Mouse (Mus musculus) forebrain, embryonic 10.5 days (tissue): ENCODE data around the gene Stxbp2. TPM values are rescaled to one million over a fixed set of nuclear protein-coding genes. Genes with fewer than 3 reads are reported as not detected.

Source experiments
- DNase-seq: peaks from one replicate; pipeline ENCODE4 v3.0.0-alpha.2; 2017; ENCODE audit warnings: low spot score; ENCODE audit errors: extremely low spot score
- H3K27ac ChIP-seq: fragments of 300-500 bp; sonication (generic); 2 replicates; pipeline ENCODE4 v1.5.1; 2016; ENCODE audit warnings: mild to moderate bottlenecking
- H3K27me3 ChIP-seq: fragments of 300-500 bp; sonication (generic); 2 replicates; pipeline ENCODE4 v1.6.1; 2016; ENCODE audit warnings: mild to moderate bottlenecking; ENCODE audit not compliant: poor library complexity, severe bottlenecking
- H3K36me3 ChIP-seq: fragments of 300-500 bp; sonication (generic); replicated peaks from 2 replicates; pipeline ENCODE4 v1.6.1; 2016; ENCODE audit warnings: mild to moderate bottlenecking, moderate library complexity
- H3K4me1 ChIP-seq: fragments of 300-500 bp; sonication (generic); 2 replicates; pipeline ENCODE4 v1.6.1; 2016
- H3K4me3 ChIP-seq: fragments of 300-500 bp; sonication (generic); 2 replicates; pipeline ENCODE4 v1.5.1; 2016; ENCODE audit warnings: mild to moderate bottlenecking, moderate library complexity
- H3K9me3 ChIP-seq: fragments of 300-500 bp; sonication (generic); 2 replicates; pipeline ENCODE4 v1.6.1; 2016; ENCODE audit warnings: mild to moderate bottlenecking, moderate library complexity
- WGBS: fragments of 180-500 bp; shearing (Covaris S2); methylation state at CpG from one replicate; pipeline ENCODE4 v1.1.7; 2016; 5-methylcytosine and 5-hydroxymethylcytosine counted together
- polyA plus RNA-seq: library from polyadenylated mRNA; unstranded; fragments of >200 nt; fragmentation: Nextera tagmentation; extraction: Ambion mirVana; gene quantifications from 2 replicates; pipeline ENCODE4 v1.2.1, GENCODE M21; 2016

Gene Stxbp2
- polyA plus RNA-seq, 1 experiment from 2014 or later, result 35.8 TPM

DNA sequence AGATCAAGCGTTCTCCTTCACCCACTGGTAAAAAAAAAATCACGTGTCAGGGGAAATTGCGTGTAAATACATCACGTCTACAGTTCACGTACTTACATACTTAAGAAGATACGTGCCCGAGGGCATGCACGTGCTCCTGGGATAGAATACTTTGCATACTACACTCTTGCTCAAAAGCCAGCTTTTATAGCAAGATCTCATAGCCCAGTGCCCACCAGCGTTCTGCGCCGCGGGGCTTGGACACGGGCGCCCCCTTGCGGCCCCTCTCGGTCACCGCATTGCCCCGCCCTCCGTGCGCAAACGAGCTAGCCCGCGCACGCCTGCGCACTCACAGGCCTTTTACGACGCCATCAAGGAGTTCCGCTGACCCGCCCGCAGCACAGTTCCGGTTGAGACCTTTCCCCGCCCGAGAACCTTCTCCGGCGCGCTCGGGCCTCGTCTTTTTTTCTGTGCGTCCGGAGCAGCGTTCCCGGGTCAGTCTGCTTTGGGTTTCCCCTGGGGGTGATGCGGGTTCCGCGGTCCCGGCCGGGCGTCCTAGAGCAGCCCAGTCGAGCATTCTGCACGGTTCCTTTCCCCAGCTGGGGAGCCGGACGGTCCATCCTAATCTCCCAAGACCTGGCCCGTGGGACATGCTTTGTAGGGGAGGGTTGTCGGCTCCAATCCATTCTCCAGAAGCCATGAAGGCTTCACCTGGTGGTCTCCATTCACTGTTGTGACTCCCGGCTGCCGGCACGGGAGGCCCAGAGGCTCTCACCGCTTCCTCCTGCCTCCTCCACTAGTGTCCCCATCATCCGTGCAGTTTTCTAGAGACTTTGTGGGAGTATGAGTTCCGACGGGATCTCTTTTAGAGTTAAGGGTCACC lies 45.6 kb downstream of the Stxbp2 start, which contains the start of gene Trappc5:
TSS of gene Trappc5 (plus strand) at position 169 of the 862 bp plus-strand sequence.
- WGBS, result 2% methylated on average over 61 of the region's 61 CpGs
- Histone ChIP-seq H3K36me3 (peaks cover 31% of the 10 kb centered on the region), H3K9me3 (peaks cover 3% of the 10 kb centered on the region; the same call in 1 of the 2 replicates), H3K27me3 (no peaks in the 10 kb centered on the region), H3K4me1 (peaks cover 33% of the 10 kb centered on the region), H3K27ac (peak within 1 kb of the TSS; percentile 92), H3K4me3 (peak within 1 kb of the TSS; percentile 89)
- DNase-seq, result peak; percentile 93

DNA sequence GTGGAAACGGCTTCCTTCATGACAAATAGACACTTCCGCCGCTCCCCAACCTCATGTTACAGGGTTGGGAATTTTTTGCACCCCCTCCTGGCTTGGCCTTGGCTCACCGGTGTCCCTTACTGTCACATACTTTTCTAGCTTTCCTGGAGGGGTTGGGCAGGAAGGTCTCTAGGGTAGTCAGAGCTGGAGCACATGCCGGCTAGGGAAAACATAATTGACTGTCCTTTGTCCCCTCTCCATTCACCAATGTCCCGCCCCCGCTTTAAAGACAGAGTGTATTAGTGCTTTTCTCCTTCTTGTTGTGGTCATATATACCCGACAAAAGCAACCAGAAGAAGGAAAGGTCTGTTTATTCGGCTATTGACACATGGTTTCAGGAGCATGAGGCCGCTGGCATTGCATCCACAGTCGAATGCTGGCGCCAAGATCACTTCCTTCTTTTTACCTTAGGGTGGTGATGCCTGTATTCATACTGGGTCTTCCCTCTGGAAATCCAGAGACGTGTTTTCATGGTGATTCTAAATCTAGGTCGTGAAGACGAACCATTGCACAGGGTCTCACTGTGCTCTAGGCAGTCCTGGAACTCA lies 46.3 kb downstream of the Stxbp2 start:
- Histone ChIP-seq H3K9me3 (peaks cover 3% of the 10 kb centered on the region; the same call in 1 of the 2 replicates), H3K36me3 (peaks cover 38% of the 10 kb centered on the region), H3K4me3 (peak overlapping the region; percentile 89), H3K27ac (peak overlapping the region; percentile 92), H3K27me3 (no peaks in the 10 kb centered on the region), H3K4me1 (peaks cover 28% of the 10 kb centered on the region)
- 8% methylated on average over 15 of the region's 15 CpGs for WGBS
- peak; percentile 28 for DNase-seq

DNA sequence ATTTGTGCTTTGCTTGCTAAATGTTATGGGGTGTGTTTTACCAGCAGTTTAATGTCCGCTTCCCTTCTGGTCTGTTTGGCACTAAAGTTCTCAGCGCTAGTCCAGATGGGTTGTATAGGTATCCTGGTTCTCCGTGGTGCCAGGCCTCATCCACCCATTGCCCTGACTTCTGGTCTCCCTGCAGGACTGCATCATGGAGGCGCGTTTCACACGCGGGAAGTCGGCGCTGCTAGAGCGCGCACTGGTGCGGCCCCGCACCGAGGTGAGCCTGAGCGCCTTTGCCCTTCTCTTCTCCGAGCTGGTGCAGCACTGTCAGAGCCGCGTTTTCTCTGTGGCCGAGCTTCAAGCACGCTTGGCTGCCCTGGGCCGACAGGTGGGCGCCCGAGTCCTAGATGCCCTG lies 48.1 kb downstream of the Stxbp2 start:
- peaks cover 3% of the 10 kb centered on the region; the same call in 1 of the 2 replicates for H3K9me3 ChIP-seq
- WGBS, result 96% methylated on average over 23 of the region's 23 CpGs
- H3K27ac ChIP-seq, result no peak overlapping the region
- no peak overlapping the region for H3K4me3 ChIP-seq
- H3K4me1 ChIP-seq, result peaks cover 19% of the 10 kb centered on the region
- peaks cover 49% of the 10 kb centered on the region for H3K36me3 ChIP-seq
- no peaks in the 10 kb centered on the region for H3K27me3 ChIP-seq
- DNase-seq, result no peak

DNA sequence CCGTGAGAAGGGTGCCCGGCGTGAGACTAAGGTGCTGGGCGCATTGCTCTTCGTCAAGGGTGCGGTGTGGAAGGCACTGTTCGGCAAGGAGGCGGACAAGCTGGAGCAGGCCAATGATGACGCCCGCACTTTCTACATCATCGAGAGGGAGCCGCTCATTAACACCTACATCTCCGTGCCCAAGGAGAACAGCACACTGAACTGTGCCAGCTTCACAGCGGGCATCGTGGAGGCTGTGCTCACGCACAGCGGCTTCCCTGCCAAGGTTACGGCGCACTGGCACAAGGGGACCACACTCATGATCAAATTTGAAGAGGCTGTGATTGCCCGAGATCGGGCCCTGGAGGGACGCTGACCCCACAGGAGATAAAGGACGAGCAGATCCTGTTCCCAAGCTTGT lies 48.5 kb downstream of the Stxbp2 start:
- Histone ChIP-seq H3K4me3 (no peak overlapping the region), H3K9me3 (peaks cover 3% of the 10 kb centered on the region; the same call in 1 of the 2 replicates), H3K27ac (no peak overlapping the region), H3K27me3 (no peaks in the 10 kb centered on the region), H3K4me1 (peaks cover 19% of the 10 kb centered on the region), H3K36me3 (peaks cover 49% of the 10 kb centered on the region)
- 96% methylated on average over 23 of the region's 23 CpGs for WGBS
- no peak for DNase-seq

DNA sequence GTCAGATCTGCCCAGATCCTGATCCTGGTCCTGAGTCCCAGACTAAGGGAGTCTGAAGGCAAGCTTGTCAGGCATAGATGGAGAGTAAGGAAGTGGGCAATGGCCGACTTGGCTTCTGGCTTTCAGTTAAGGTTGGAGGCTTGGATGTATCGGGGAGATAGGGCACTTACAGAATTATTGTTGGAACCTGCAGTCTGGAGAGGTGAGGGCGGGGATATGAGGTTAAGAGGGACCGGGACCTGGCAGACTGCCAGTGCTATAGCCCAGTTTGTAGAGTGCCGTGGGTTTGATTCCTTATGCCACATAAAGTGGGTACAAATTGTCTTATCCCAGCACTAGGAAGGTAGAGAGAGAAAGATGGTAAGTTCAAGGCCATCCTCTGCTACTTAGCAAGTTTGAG lies 48.9 kb downstream of the Stxbp2 start:
- peaks cover 19% of the 10 kb centered on the region for H3K4me1 ChIP-seq
- no peak for DNase-seq
- H3K36me3 ChIP-seq, result peaks cover 49% of the 10 kb centered on the region
- H3K27ac ChIP-seq, result no peak overlapping the region
- no peaks in the 10 kb centered on the region for H3K27me3 ChIP-seq
- peaks cover 3% of the 10 kb centered on the region; the same call in 1 of the 2 replicates for H3K9me3 ChIP-seq
- H3K4me3 ChIP-seq, result no peak overlapping the region
- WGBS, result 96% methylated on average over 5 of the region's 5 CpGs

DNA sequence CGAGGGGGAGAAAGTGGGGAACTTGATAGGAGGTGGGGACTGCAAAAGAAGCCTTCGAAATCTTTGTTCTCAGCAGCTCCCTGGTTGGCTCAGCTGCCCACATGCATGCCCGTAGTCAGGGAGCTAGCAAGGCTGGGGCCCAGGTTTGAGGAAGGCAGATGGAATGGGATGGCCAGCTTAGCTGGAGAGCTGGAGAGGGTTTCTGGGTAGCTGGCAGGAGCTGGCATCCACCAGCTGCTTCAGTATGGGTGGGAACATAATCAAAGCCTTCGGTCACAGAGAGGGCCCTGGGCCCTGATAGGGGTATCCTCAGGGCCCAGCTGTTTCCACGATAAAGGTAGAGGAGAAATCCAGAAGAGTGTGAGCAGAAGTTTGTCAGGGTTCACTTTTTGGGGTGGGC lies 51.7 kb downstream of the Stxbp2 start:
- H3K4me1 ChIP-seq, result peaks cover 9% of the 10 kb centered on the region
- no peak overlapping the region for H3K27ac ChIP-seq
- no peak for DNase-seq
- H3K27me3 ChIP-seq, result no peaks in the 10 kb centered on the region
- WGBS, result 92% methylated on average over 5 of the region's 5 CpGs
- H3K4me3 ChIP-seq, result no peak overlapping the region
- H3K9me3 ChIP-seq, result peaks cover 3% of the 10 kb centered on the region; the same call in 1 of the 2 replicates
- H3K36me3 ChIP-seq, result peaks cover 49% of the 10 kb centered on the region

DNA sequence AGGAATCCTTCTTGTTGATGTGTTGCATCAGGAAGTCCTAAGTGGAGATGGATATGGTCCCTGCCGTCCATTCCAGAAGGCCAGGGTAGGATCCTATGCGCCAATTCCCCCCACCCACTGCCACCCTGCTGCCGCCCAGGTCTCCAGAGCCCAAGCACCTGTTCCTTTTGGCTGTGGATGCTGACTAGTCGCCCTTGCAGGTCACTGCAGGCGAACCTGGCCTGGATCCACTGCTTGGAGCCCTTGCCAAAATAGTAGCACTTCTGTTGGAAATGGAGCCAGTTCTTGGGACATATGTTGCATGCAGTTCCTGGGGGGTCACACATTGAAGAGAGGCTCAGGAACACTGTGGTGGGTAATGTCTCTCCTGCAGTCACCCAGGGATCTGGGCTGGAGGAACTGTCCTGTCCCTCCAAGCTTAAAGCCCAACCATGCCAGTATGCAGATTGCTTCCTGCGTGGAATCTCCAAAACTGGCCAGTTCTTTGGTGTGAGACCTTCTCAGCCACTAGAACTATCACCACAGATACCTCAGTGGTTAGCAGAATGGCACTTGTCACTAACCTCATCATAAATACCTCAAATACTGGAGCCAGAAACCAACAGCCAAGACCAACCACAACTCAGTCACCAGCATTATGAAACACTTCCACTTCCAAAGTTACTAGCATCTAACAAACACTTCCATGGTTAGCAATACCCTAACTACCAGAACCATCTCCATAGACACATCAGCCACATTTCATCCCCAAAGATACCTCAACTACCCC lies 52.8 kb downstream of the Stxbp2 start:
- H3K4me1 ChIP-seq, result no peaks in the 10 kb centered on the region
- no peak overlapping the region for H3K4me3 ChIP-seq
- no peak overlapping the region for H3K27ac ChIP-seq
- H3K27me3 ChIP-seq, result no peaks in the 10 kb centered on the region
- WGBS, result 77% methylated on average over 6 of the region's 6 CpGs
- DNase-seq, result no peak
- H3K9me3 ChIP-seq, result peaks cover 3% of the 10 kb centered on the region; the same call in 1 of the 2 replicates
- peaks cover 46% of the 10 kb centered on the region for H3K36me3 ChIP-seq

DNA sequence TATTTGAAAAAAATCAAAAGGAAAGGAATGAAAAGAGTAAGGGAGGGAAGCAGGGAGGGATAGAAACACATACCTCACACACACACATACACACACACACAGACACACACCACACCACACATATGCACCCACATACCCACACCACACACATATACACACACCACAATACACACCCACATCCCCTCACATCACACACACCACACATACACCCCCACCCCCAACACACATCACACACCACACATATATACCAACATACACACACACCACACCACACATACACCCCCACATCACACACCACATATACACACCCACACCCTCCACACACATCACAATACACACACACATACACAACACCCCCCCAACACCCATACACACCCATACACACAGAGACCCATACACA lies 53.8 kb downstream of the Stxbp2 start:
- Histone ChIP-seq H3K36me3 (peaks cover 36% of the 10 kb centered on the region), H3K27me3 (no peaks in the 10 kb centered on the region), H3K4me3 (no peak overlapping the region), H3K9me3 (no peaks in the 10 kb centered on the region), H3K4me1 (no peaks in the 10 kb centered on the region), H3K27ac (no peak overlapping the region)
- no peak for DNase-seq

DNA sequence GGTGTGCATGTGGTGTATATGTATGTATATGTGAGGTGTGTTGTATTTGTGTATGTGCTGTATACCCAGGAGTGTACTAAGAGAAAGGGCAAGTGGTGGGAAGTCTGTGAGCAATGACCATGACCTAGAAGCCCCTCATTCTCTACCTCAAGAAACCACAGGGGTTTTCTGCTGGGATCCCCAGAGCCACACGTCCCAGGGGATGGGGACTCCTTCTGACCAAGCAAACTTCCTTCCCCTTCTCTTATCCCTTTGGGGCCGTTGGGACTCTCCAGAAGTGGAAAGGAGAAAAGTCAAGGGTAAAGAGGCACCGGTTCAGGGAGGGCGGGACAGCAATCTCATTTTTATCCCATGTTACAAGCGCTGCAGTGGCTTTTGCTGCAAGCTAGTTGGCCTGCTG lies 54.7 kb downstream of the Stxbp2 start:
- Histone ChIP-seq H3K4me3 (no peak overlapping the region), H3K27ac (no peak overlapping the region), H3K9me3 (no peaks in the 10 kb centered on the region), H3K4me1 (no peaks in the 10 kb centered on the region), H3K27me3 (no peaks in the 10 kb centered on the region), H3K36me3 (peaks cover 27% of the 10 kb centered on the region)
- no peak for DNase-seq
- WGBS, result 78% methylated on average over 5 of the region's 5 CpGs

DNA sequence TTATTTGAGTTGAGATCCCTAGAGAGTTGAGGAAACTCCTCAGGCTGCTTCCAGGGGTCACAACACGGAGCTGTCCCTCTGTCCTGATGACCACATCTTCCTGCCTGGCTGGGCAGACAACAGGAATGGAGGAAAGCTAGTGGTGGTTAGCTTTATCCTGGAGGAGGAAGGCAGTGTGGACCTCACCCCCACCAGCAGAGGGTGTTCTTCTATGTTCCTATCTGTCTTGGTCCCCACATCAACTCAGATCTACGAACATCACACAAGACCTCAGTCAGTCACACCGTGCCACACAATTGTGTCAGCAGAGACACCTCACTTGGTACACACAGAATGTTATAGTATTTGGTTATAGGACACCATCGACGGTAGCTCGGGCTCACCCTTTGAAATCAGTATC lies 56.8 kb downstream of the Stxbp2 start:
- 79% methylated on average over 6 of the region's 6 CpGs for WGBS
- no peak overlapping the region for H3K4me3 ChIP-seq
- no peaks in the 10 kb centered on the region for H3K4me1 ChIP-seq
- peaks cover 6% of the 10 kb centered on the region for H3K36me3 ChIP-seq
- no peaks in the 10 kb centered on the region for H3K27me3 ChIP-seq
- DNase-seq, result no peak
- 0 out of 2 replicates have a peak, but pooled peaks cover 3% of the 10 kb centered on the region for H3K9me3 ChIP-seq
- H3K27ac ChIP-seq, result no peak overlapping the region

DNA sequence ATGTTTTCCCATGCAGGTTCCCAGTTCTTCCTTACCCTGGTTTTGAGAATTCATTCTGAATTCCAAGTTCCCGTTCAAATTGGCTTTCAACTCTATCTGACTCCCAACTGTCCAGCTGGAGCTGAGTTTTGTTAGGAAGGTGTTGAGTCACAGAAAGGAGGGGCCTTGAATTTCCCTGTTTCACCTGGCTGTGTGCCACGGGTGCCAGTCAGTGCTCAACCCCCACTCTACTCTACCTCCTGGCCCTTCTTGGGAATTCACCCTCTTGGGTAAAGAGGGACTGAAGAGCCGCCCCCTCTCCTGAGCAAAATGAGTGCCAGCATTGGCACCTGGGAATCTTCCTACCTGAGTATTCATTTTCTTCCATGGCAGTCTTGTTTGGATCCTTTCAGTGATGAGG lies 60.0 kb downstream of the Stxbp2 start:
- WGBS, result 80% methylated on average over 3 of the region's 3 CpGs
- no peaks in the 10 kb centered on the region for H3K27me3 ChIP-seq
- peaks cover 3% of the 10 kb centered on the region; the same call in 1 of the 2 replicates for H3K9me3 ChIP-seq
- DNase-seq, result no peak
- H3K4me3 ChIP-seq, result no peak overlapping the region
- H3K4me1 ChIP-seq, result no peaks in the 10 kb centered on the region
- H3K36me3 ChIP-seq, result no peaks in the 10 kb centered on the region
- no peak overlapping the region for H3K27ac ChIP-seq
